Mouse (Mus musculus): ENCODE measurements around the gene Tex52.
A peak's percentile ranks its signal among the peaks of the same experiment; 100 is the strongest.

The Tex52 gene

DNA sequence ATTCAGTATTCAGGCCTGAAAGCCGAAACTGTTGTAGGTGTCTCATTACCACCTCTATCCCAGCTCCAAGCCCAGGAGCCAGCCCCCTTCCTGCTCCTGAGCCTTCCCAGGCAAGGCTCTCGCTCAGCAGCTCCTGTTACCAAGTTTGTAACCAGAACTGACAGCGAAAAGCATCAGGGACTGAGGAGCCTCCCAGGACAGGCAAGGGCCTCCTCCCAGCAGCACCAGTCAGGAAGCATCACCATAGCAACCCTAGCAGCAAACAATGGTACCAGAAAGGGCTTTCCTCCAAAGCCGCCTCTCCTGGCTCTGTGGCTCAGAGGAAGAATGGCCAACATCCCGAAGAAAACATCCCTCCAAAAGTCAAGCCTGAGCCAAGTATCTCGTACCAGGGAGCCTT, at the start of gene Tex52, which contains the start of gene Gm44596:
TSS of gene Tex52 (plus strand) at position 265 of the 400 bp plus-strand sequence.
TSS of gene Gm44596 (plus strand) at position 312 of the 400 bp plus-strand sequence.
- no peak for DNase-seq (ENCODE audit: low spot score in 2 of 2)

DNA sequence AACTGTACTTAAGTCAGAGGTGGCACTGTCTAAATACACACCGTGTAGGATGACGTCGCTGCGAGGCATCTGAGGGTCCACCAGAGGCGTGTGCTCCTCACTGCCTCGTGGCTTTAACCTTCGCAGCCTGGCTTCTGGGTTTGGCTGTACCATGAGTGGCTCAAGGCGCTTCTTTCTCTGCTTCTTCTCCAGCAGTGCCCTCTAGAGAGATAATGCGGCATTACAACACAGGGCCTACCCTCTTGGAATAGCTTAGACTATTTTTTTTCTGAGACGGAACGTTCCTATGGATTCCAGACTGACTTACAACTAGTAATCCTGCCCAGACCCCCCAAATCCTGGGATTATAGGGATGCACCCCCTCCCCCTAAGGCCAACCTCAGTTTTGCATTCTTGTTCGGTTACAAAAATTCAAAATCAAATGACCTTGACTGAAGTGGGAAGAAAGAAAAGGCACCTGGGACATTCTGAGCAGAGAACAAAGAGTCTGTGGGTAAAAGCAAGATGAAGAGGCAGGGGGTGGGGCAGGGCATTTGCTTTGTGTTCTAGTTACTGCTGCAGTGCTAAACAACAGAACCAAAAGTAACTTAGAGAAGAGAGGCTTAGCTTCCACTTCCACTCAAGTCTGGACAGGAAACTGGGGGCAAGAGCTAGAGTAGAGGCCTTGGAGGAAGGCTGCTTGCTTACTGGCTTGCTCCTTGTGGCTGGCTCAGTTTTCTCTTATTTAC, 40.7 kb upstream of the Tex52 start:
- peak; percentile 64 to 84 for DNase-seq (ENCODE audit: low spot score in 2 of 2)

DNA sequence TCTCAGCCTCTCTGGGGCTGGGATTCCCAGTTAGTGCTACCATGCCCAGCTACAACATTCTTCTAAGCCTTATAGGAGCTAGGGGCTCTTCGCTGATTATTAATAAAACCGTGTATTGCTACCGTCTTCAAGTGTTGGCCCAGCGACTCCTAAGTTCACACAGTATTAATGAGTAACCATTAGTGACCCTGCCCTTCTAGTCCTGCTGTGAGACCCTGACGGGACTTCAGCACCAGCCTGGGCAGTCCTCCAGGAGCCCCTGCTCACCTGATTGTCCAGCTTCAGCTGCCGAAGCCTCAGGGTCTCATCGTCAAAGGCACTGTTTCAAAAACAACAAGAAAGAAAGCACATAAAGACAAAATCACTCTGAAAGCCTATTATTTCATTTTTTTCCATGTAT, 37.8 kb upstream of the Tex52 start:
- no peak for DNase-seq (ENCODE audit: low spot score in 2 of 2)

DNA sequence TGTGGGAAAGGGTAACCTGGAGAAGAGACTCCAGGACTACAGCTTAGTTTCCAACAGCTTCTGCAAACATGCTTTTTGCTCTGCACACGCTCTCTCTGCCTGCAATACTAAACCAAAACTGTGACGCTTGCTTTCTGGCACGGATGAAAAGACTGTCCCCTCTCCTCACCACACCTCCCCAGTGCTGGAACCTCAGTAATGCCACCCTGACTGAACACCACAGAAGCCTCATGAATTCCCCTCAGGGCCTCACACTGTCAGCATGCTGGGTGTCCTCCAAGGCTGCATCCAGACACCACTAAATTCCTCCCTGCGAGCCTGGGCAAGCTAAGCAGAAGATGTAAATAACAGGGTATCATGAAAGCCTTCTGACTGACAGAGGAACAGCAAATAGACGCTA, 36.4 kb upstream of the Tex52 start:
- DNase-seq (ENCODE audit: low spot score in 2 of 2), result no peak

DNA sequence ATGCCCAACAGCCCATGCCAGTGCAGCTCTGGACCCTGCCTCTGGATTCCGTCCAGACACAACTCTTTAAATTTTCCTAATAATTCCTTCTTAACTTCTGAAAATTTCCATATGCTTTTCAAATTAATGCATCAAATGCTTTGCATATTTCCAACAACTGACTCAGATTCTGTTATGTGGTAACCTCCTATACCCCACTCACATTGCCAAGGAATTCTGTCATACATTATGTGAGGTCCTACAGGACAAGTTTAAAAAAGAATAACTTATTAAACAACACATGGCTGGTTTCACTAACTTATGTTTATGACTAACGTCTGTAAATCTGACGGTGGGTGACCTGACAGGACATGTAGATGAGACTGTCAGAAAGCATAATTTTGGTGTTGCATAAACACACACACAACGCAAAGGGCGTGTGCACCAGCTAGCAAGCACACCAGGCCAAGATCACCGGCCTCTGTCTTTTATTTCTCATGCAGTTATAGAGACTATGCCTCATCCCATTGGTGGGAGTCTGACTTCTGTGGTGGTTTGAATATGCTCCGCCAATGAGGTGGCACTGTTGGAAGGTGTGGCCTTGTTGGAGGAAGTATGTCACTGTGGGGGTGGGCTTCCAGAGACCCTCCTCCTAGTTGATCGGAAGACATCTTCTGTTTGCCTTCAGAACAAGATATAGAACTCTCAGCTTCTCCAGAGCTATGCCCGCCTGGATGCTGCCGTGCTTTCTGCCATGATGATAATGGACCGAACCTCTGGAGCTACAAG, 33.1 kb upstream of the Tex52 start:
- no peak for DNase-seq (ENCODE audit: low spot score in 2 of 2)

DNA sequence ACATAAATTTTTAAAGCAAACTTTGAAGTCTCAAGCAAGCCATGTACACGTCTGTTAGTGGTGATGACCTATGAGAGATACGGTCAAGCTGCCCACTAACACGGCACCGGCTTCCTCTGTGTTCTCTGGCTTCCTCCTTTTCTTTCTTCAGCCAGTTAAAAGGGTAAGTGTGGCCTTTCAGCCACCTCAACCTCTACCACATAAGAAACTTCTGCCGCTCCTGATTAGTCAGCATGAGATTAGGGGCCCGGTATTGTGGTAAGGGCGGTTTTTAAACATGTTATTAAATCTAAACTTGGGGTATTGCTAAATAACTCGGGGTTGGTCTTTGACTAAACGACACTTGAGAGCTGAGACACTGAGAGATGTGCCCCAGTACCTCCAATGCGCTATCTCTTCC, 29.6 kb upstream of the Tex52 start:
- DNase-seq (ENCODE audit: low spot score in 2 of 2), result no peak

DNA sequence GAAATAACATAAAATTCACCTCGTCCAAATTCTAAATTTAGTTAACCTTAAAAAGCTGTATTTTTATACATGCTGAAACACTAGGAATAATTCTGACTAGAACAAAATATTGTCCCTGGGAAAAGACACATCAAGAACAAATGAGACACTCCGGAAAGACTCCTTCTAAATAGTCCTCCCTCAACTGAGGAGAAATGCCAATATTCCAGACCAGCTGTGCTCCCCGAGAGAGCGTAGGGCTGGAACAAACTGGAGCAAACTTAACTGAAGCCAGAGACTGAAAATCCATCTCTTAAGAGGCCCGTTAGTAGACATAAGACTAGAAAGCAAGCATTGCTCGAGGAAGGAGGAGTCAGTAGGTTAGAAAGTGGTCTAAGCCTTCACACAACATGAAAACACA, 28.5 kb upstream of the Tex52 start:
- no peak for DNase-seq (ENCODE audit: low spot score in 2 of 2)

DNA sequence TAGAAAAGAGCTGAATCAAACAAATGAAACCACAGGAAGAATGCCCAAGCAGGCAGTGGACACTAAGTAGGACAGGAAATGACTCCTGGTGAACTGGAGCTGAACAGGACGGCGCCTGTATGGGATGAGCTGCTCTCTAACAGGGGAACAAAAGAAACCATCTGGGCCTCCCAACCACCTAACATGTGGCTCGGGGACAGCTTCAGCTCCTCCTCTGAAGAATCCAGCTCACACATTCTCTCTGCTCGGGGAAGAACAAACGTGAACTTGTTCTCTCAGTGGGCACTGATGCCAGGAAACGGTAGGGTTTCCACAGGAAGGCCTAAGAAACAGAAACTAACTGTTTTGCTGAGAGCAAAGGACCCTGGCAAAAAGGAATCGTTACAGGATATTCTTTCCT, 25.5 kb upstream of the Tex52 start:
- no peak for DNase-seq (ENCODE audit: low spot score in 2 of 2)

DNA sequence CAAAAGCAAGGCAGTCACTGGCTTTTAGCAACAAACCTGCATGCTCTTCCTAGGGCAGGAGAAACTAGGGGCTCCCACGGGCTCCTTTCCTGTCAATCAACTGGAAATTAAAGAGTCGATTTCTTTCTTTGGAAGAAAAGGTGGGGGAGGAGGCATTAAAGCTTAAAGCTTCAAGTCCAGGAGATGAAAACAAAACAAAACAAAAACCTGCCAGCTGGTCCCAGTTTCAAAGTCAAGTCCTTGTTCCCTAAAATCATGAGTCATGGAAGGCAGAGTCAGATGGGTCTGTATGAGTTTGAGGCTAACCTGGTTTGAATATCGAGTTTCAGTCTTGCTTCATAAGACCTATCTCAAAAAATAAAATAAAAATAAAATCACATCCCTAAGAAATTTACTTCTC, 21.1 kb upstream of the Tex52 start:
- DNase-seq (ENCODE audit: low spot score in 2 of 2), result no peak

DNA sequence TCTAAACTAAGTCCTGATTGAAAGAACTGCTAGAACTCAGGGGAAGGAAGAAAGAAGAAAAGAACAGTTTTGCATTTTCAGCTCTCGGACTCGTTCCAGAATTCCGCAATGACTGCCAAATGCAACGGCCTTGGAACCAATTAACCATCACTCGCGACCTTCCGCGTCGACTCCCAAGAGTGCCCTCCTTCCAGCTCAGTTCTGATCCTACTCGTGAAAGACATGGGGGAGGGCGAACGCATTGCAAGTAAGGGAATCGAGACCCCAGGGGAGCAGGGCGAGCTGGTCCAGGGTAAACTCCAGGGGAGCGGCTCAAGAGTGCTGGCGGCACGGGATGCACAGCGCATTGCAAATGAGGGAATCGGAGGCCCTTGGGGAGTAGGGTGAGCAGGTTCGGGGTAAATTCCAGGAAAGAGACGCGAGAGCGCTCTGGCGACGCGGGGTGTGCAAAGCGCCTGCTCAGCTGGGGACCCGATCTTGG, 20.0 kb upstream of the Tex52 start:
- DNase-seq (ENCODE audit: low spot score in 2 of 2), result peak in 1 of 2 experiments; percentile 50

DNA sequence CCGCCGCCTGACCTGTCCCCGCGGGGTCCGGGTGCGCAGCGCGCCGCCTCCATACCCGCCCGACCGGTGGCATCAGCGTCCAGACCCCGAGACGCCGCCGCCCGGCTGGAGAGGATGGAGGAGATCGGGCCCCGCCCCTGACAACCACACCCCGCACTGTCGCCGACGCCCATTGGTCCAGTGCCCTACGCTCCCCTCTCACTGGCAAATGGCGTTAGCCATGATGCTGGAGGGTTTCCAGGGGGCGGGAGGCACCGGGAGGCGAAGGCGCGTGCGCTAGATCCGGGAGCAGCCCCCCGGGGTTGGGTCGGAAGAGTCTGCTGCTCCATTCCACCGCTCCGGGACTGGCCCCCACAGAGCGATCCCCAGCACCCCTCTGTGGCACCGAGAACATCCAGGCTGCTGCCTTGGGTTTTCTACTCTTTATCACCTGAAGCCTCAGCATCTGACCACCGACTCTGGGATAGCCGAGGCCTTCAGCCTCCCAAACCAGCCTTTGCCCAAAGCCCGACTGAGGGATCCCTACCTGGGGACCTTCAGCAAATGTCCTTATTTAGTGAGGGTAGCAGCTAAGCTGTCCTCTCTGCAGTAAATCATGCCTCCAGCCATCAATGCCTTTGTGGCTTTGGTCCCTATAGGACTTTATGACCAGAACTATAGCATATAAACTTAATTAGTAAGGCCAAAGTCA, 19.4 kb upstream of the Tex52 start, which contains the start of gene Tulp3:
TSS of gene Tulp3 (minus strand) at position 126 of the 691 bp plus-strand sequence.
- DNase-seq (ENCODE audit: low spot score in 2 of 2), result peak; percentile 96 to 97

DNA sequence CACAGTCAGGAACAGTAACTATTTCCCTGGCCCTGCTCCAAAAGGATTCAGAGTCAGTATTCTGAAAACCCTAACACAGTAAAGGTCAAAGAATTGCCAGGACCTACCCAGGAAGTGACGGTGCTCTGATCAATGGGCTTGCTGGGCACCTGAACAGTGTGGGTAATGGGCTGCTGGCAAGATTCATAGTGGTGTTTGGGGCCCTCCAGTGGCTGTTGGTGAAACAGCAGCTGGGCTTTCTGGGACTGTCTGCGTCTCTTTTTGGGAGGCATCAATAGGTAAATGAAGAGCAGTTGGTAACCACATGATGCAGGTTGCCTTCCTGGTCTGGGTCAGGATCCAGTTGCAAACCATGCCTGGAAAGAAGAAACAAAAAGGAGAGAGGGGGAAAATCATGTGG, 16.3 kb upstream of the Tex52 start:
- DNase-seq (ENCODE audit: low spot score in 2 of 2), result peak; percentile 71 to 79

DNA sequence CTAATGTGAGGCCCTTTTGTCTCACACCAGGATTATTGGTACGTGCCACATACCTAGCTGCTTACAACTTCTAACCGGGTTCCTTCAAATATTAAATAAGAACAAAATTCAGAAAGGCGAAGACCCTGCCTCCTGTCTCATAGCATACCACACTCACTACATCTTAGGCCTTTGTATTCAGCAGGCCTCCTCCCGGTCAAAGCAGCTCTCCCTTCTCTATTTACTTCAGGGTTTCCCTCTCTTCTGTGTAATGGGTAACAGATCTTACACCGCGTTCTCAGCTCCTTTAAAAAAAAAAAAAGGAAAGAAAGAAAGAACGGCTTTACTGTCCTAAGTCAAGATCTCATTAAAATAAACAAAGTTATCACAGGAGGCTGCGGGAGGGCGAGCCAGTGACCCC, 13.4 kb upstream of the Tex52 start:
- no peak for DNase-seq (ENCODE audit: low spot score in 2 of 2)

DNA sequence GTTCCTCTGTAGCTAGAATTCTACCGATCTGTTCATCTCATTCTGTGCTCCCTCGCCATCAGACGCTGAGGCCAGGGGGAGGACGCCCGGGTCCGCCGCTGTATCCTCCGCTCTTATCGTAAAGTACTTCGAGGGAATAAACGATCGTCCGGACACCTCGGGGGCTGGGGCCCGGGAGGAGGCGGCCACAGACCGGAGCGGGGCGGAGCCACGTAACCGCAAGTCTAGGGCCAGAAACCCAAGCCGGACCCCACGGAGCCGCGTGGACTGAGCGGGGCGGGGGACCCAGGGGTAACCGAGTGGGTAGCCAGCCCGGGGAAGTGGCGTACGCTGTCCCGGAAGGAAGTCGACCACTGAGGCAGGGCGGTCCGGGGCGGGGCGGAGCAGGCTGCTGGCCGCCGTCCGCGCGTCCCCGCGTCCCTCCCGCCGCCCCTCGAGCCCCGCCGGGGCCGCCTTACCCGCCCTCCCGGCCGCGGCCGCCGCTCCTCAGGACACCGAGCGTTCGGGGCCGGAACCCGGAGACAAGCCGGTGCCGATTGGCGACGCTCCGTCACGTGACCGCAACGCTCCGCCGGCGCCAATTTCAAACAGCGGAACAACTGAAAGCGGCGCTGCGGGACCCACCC, 12.8 kb upstream of the Tex52 start, which contains the start of the genes Rhno1 and Foxm1:
TSS of gene Rhno1 (minus strand) at position 531 of the 626 bp plus-strand sequence.
TSS of gene Foxm1 (plus strand) at position 587 of the 626 bp plus-strand sequence.
- DNase-seq (ENCODE audit: low spot score in 2 of 2), result peak; percentile 55 to 86

DNA sequence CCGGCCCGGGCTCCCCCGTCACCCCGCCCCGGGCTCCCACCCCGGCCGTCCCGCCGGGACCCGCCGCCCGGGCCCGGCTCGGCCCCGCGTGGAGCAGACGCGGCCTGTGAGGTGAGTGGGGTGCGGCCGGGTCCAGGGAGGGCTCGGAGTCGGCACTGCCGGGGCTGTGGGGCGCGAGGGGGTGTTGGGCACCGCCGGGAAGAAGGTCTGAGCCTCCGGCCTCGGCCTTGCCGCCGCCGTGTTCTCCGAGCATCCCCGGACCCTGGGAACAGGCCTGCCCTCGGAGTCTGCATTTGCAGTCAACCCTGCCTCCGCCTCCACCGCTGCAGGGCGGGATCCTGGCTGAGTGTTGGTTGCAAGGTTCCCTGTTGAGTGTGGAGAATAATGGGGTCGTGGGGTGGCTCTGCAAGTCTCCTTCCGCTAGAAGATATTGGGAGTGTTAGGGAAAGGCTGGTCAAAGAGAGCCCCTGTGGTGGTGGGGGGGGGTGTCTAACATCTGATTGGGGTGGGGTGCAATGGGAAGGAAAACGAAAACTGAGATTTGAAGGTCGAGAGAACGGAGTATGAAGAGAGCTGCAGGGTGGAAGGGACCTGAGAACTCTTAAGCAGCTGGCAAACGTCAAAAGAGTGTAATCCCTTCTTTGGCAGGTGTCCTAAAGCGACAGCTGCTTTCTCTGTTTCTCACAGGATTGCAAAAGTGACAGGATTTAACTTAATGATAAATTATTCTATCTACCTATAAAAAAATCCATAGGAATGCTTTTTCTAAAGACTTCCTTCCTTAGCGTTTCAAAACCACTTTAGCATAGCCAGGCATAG, 12.0 kb upstream of the Tex52 start:
- DNase-seq (ENCODE audit: low spot score in 2 of 2), result no peak

DNA sequence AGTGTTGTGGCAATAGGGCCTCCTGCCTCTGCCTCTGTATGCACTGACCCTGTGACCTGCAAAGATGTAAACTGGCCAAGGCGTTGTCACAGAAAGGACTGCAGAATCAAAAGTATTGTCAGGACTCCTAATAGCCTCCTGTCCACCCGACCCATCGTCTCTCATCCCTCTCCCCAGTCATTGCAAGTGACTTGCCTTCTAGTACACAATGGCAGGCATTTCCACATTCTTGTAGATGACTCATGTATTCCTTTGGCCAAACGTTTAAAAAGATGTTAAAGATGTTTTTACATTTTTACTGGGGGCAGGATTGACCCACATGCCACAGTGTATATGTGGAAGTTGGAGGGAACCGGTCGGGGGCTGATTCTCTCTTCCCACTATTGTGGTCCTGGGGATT, 10.5 kb upstream of the Tex52 start:
- no peak for DNase-seq (ENCODE audit: low spot score in 2 of 2)

DNA sequence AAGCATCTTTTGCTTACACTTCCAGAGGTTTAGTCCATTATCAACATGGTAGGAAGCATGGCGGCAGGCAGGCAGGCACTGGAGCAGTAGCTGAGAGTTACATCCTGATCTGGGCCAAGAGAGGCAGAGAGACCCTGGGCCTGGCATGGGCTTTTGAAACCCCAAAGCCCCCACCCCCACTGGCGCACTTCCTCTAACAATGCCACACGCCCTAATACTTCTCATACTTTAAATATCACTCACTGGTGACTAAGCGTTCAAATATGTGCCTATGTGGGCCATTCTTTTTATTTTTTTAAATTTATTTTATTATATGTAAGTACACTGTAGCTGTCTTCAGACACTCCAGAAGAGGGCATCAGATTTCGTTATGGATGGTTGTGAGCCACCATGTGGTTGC, 8.8 kb upstream of the Tex52 start:
- DNase-seq (ENCODE audit: low spot score in 2 of 2), result no peak

DNA sequence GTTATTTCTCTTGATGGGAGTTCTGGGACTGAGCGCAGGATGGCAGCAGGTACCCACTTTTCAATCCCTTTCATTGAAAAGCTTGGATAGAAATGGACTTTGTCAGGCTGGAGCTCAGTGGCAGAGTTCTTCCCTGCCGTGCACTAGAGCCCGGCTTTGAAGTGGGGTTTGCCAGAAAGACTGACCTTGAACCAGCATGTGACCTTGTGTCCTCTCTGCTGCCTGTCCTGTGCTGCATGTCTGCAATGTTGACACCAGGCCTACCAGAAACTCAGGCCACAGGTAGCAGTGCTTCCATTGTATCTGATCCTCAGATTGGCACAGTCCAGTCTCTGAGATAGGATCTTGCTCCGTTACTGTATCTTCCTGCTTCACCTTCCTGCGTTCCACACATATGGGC, 5.2 kb upstream of the Tex52 start:
- no peak for DNase-seq (ENCODE audit: low spot score in 2 of 2)

DNA sequence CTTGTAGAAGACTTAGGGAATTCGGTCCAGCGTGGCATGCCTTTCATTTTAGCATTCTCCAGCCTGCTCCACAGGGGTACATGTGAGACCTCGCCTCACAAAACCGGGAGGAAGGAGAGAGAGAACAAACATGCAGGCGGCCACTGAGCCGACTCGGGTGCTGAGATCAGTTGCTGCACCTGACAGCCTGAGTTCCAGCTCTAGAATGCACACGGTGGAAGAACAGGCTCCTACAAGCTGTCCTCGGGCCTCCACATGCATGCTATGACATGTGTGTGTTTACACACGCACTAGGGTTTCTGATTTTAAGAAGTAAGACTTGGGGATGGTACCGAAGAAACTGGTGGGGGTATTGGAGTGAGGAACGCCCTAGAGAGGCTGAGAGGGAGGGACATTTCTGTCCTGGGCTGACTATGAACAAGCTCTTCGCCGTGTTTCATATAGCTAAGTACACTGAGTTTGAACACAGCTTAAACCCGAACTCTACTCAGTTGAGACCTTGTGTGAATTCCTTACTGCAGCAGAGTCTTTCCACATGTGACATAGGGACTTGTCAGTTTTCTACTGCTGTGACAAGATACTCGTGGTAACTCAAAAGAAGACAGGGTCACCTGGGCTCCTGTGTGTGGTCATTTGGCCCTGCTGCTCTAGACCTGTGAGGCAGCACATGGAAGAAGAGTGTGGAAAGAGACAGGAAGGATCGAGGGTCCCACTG, 1.3 kb downstream of the Tex52 start:
- no peak for DNase-seq (ENCODE audit: low spot score in 2 of 2)

DNA sequence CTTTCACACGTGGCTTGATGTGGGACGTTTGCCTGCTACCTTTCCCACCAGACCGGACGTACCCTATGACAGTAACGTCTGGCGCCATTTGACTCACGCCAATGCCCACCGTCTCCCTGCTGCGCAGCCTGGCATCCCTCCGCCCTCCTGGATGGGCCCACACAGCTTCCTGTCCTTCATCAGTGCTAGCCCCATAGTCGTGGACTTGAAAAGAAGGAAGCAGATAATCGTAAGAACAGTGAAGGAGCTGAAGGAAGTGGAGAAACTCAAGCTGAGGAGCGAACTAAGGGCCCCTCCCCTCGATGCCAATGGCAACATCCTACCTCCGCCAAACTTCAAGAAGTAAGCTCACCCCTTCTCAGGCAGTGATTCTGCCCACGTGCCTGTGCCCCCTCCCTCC, 4.4 kb downstream of the Tex52 start:
- DNase-seq (ENCODE audit: low spot score in 2 of 2), result no peak

Measured in cerebellum, postnatal 4 days (tissue).